In genomic region chr16:88178813-88179212, GRCm38 (mm10) we compare ENCODE assay signal across 23 mouse cellular contexts.
DNase-seq lines count a peak whose midpoint lies in the region; ATAC-seq lines count a peak whose summit lies in the region.
"Had no signal": no experiment of that assay in that cellular context is flagged by ENCODE, and none has a peak within 500 bp of the region (broad histone marks: within the 10 kb centered on the region; RNA-seq: fewer than 3 reads in every experiment).

No protein-coding gene starts in this region.

- no peaks in the 10 kb centered on the region for H3K9me3 ChIP-seq in forebrain, embryonic 14.5 days (replicated peaks; ENCODE audit: control insufficient read depth, low read length)
- H3K9me3 ChIP-seq in forebrain, embryonic 11.5 days (ENCODE audit: control insufficient read depth, low read length): no peaks in the 10 kb centered on the region
- H3K9me3 ChIP-seq in midbrain, embryonic 14.5 days (ENCODE audit: control insufficient read depth, low read length): no peaks in the 10 kb centered on the region
- H3K9me3 ChIP-seq in midbrain, embryonic 10.5 days (replicated peaks): no peaks in the 10 kb centered on the region
- no peaks in the 10 kb centered on the region for H3K9me3 ChIP-seq in midbrain, embryonic 15.5 days
- H3K9me3 ChIP-seq: embryonic facial prominence, embryonic 12.5 days; embryonic facial prominence, embryonic 15.5 days; forebrain, embryonic 12.5 days; heart, embryonic 10.5 days; heart, embryonic 13.5 days; hindbrain, embryonic 12.5 days; hindbrain, embryonic 15.5 days had no signal

- no peak overlapping the region for H3K4me3 ChIP-seq in forebrain, embryonic 14.5 days (ENCODE audit: low read depth, low read length)
- no peak overlapping the region for H3K4me3 ChIP-seq in forebrain, embryonic 11.5 days (ENCODE audit: low read depth, low read length)
- no peak overlapping the region for H3K4me3 ChIP-seq in midbrain, embryonic 14.5 days (replicated peaks; ENCODE audit: low read depth, low read length)
- no peak overlapping the region for H3K4me3 ChIP-seq in midbrain, embryonic 10.5 days
- H3K4me3 ChIP-seq in midbrain, embryonic 15.5 days: no peak overlapping the region
- H3K4me3 ChIP-seq: embryonic facial prominence, embryonic 12.5 days; embryonic facial prominence, embryonic 15.5 days; forebrain, embryonic 12.5 days; heart, adult 2 months; heart, embryonic 10.5 days; heart, embryonic 13.5 days; hindbrain, embryonic 12.5 days; hindbrain, embryonic 15.5 days had no signal

- ATAC-seq in forebrain, embryonic 14.5 days: no peak; the same call in 1 of the 2 replicates
- ATAC-seq in forebrain, embryonic 11.5 days (replicated peaks; ENCODE audit: low FRiP score): no peak
- ATAC-seq in midbrain, embryonic 14.5 days (ENCODE audit: low FRiP score, low TSS enrichment): no peak; the same call in 1 of the 2 replicates
- ATAC-seq in midbrain, embryonic 15.5 days (replicated peaks): peak; percentile 50; the same call in 1 of the 2 replicates
- ATAC-seq: CD4-positive, CD25-positive, alpha-beta regulatory T cell, adult 4 months; forebrain, embryonic 16.5 days had no signal

- H3K4me2 ChIP-seq in forebrain, embryonic 14.5 days (ENCODE audit: low read length): no peak overlapping the region
- H3K4me2 ChIP-seq in forebrain, embryonic 11.5 days (ENCODE audit: low read depth, low read length, severe bottlenecking): no peak overlapping the region
- no peak overlapping the region for H3K4me2 ChIP-seq in midbrain, embryonic 14.5 days (ENCODE audit: low read length)
- H3K4me2 ChIP-seq in midbrain, embryonic 15.5 days: no peak overlapping the region
- H3K4me2 ChIP-seq: embryonic facial prominence, embryonic 12.5 days; embryonic facial prominence, embryonic 15.5 days; forebrain, embryonic 12.5 days; heart, embryonic 13.5 days; hindbrain, embryonic 12.5 days; hindbrain, embryonic 15.5 days had no signal

- H3K27ac ChIP-seq in forebrain, embryonic 14.5 days (ENCODE audit: low read depth, low read length): no peak overlapping the region
- no peak overlapping the region for H3K27ac ChIP-seq in forebrain, embryonic 11.5 days (ENCODE audit: low read depth, low read length)
- no peak overlapping the region for H3K27ac ChIP-seq in midbrain, embryonic 14.5 days (replicated peaks; ENCODE audit: low read depth, low read length)
- no peak overlapping the region for H3K27ac ChIP-seq in midbrain, embryonic 10.5 days (replicated peaks)
- H3K27ac ChIP-seq in midbrain, embryonic 15.5 days: no peak overlapping the region
- H3K27ac ChIP-seq: embryonic facial prominence, embryonic 12.5 days; embryonic facial prominence, embryonic 15.5 days; forebrain, embryonic 12.5 days; heart, adult 2 months; heart, embryonic 10.5 days; heart, embryonic 13.5 days; hindbrain, embryonic 12.5 days; hindbrain, embryonic 15.5 days had no signal

- peaks cover 8% of the 10 kb centered on the region; the same call in 1 of the 2 replicates for H3K4me1 ChIP-seq in forebrain, embryonic 14.5 days (ENCODE audit: control insufficient read depth, insufficient read depth, low read length)
- H3K4me1 ChIP-seq in forebrain, embryonic 11.5 days (replicated peaks; ENCODE audit: control insufficient read depth, insufficient read depth, low read length): no peaks in the 10 kb centered on the region
- no peaks in the 10 kb centered on the region; the same call in 1 of the 2 replicates for H3K4me1 ChIP-seq in midbrain, embryonic 14.5 days (ENCODE audit: control insufficient read depth, insufficient read depth, low read length)
- 0 out of 2 replicates have a peak, but pooled peaks cover 3% of the 10 kb centered on the region for H3K4me1 ChIP-seq in midbrain, embryonic 10.5 days
- peaks cover 3% of the 10 kb centered on the region; the same call in 1 of the 2 replicates for H3K4me1 ChIP-seq in midbrain, embryonic 15.5 days
- H3K4me1 ChIP-seq: embryonic facial prominence, embryonic 12.5 days; embryonic facial prominence, embryonic 15.5 days; forebrain, embryonic 12.5 days; heart, embryonic 10.5 days; heart, embryonic 13.5 days had no signal

- WGBS in forebrain, embryonic 14.5 days: 72% methylated on average over 6 of the region's 6 CpGs
- 78% methylated on average over 6 of the region's 6 CpGs for WGBS in forebrain, embryonic 11.5 days
- 48% methylated on average over 6 of the region's 6 CpGs for WGBS in midbrain, embryonic 14.5 days
- WGBS in midbrain, embryonic 10.5 days: 72% methylated on average over 6 of the region's 6 CpGs
- WGBS in midbrain, embryonic 15.5 days: 53% methylated on average over 6 of the region's 6 CpGs

- peak; percentile 18 for DNase-seq in forebrain, embryonic 14.5 days (ENCODE audit: low spot score)
- DNase-seq in forebrain, embryonic 11.5 days (ENCODE audit: low spot score): no peak
- peak; percentile 43 for DNase-seq in midbrain, embryonic 14.5 days
- no peak for DNase-seq in midbrain, embryonic 10.5 days (ENCODE audit: low spot score)
- no peak for DNase-seq in cerebellum, postnatal 14 days
- DNase-seq: adrenal gland, adult 2 months; adrenal gland, postnatal 14 days; cerebellum, adult 11-12 months; cerebellum, adult 8-10 months; cerebellum, postnatal 10 days; gastrocnemius, postnatal 10 days; gastrocnemius, postnatal 36 days; heart, adult 2 months had no signal

- no peaks in the 10 kb centered on the region for H3K27me3 ChIP-seq in forebrain, embryonic 14.5 days (replicated peaks; ENCODE audit: control insufficient read depth, insufficient read depth, low read length)
- H3K27me3 ChIP-seq in forebrain, embryonic 11.5 days (ENCODE audit: control insufficient read depth, insufficient read depth, low read length): no peaks in the 10 kb centered on the region
- no peaks in the 10 kb centered on the region for H3K27me3 ChIP-seq in midbrain, embryonic 14.5 days (ENCODE audit: control insufficient read depth, insufficient read depth, low read length)
- H3K27me3 ChIP-seq in midbrain, embryonic 10.5 days (ENCODE audit: low read depth, poor library complexity, severe bottlenecking): no peaks in the 10 kb centered on the region
- H3K27me3 ChIP-seq in midbrain, embryonic 15.5 days (replicated peaks): no peaks in the 10 kb centered on the region
- H3K27me3 ChIP-seq: embryonic facial prominence, embryonic 12.5 days; embryonic facial prominence, embryonic 15.5 days; forebrain, embryonic 12.5 days; heart, embryonic 13.5 days; hindbrain, embryonic 12.5 days; hindbrain, embryonic 15.5 days had no signal

- H3K36me3 ChIP-seq in forebrain, embryonic 14.5 days (ENCODE audit: control insufficient read depth, insufficient read depth, low read length): no peaks in the 10 kb centered on the region
- no peaks in the 10 kb centered on the region for H3K36me3 ChIP-seq in forebrain, embryonic 11.5 days (ENCODE audit: control insufficient read depth, insufficient read depth, low read length)
- no peaks in the 10 kb centered on the region for H3K36me3 ChIP-seq in midbrain, embryonic 14.5 days (ENCODE audit: control insufficient read depth, insufficient read depth, low read length)
- H3K36me3 ChIP-seq in midbrain, embryonic 10.5 days: no peaks in the 10 kb centered on the region
- no peaks in the 10 kb centered on the region for H3K36me3 ChIP-seq in midbrain, embryonic 15.5 days (replicated peaks)
- H3K36me3 ChIP-seq: embryonic facial prominence, embryonic 12.5 days; embryonic facial prominence, embryonic 15.5 days; forebrain, embryonic 12.5 days; heart, embryonic 10.5 days; heart, embryonic 13.5 days; hindbrain, embryonic 12.5 days; hindbrain, embryonic 15.5 days had no signal

- H3K9ac ChIP-seq in forebrain, embryonic 14.5 days (ENCODE audit: low read length): no peak overlapping the region
- no peak overlapping the region for H3K9ac ChIP-seq in forebrain, embryonic 11.5 days (ENCODE audit: low read length)
- no peak overlapping the region for H3K9ac ChIP-seq in midbrain, embryonic 14.5 days (replicated peaks; ENCODE audit: low read length)
- no peak overlapping the region for H3K9ac ChIP-seq in midbrain, embryonic 15.5 days
- H3K9ac ChIP-seq: embryonic facial prominence, embryonic 12.5 days; embryonic facial prominence, embryonic 15.5 days; forebrain, embryonic 12.5 days; heart, embryonic 13.5 days; hindbrain, embryonic 12.5 days; hindbrain, embryonic 15.5 days had no signal

Comparison
In these comparisons a context has a peak if more than half of its experiments do, and no peak if none do; other contexts are left out.
1. DNase-seq: peak in forebrain, embryonic 14.5 days (single experiment) and midbrain, embryonic 14.5 days (single experiment); none in forebrain, embryonic 11.5 days (single experiment), midbrain, embryonic 10.5 days (single experiment) and cerebellum, postnatal 14 days (0 of 2).